9 mouse cellular contexts compared by ENCODE assay signal in the genomic region with DNA sequence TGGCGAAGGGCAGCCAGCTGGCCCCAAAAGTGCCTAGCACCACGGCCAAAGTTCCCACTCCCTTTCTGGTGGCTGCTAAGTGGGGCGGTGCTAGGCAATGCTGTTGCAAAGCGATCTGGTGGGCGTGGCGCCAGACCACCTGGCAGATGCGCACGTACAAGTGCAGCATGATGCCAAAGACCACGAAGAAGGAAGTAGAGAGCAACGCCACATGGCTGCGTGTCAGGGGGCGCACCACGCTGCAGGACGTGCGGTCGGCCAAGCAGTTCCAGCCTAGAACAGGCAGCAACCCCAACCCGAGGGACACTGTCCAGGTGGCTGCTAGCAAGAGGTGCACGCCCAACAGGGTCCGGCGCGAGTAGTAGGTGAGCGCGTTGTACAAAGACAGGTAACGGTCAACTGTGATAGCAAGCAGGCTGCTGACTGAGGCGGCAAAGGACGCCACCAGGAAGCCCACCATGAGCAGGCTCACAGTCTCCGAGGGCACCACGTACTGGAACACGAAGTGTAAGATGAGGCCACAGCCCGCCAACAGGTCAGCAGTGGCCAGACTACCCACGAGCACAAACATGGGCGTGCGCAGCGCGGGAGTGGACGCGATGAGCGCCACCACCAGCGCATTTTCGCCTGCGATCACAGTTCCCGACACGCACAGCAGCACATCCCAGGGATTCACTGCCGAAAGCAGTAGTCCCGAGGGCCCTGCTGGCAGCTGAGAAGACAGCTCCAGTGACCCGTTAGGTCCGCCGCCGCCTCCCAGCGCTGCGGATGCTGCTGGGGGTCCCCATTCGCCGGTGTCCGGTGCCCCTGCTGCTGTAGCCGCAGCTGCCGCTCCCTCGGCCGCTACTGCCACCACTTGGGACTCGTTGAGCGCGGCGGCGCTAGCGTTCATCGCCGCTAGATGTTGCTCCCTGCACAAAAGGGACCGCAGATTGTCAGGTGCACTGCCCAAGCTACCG. TPM values are rescaled to one million over a fixed set of nuclear protein-coding genes. Genes with fewer than 3 reads are reported as not detected.
DNase-seq lines count a peak whose midpoint lies in the region; ATAC-seq and TF ChIP-seq lines count a peak whose summit lies in the region.
"Had no signal": no experiment of that assay in that cellular context is flagged by ENCODE, and none has a peak within 500 bp of the region (broad histone marks: within the 10 kb centered on the region; RNA-seq: fewer than 3 reads in every experiment).

No protein-coding gene starts in this region.

- H3K36me3 ChIP-seq in heart, embryonic 13.5 days: no peaks in the 10 kb centered on the region
- H3K36me3 ChIP-seq in forebrain, embryonic 14.5 days (ENCODE audit: control insufficient read depth, insufficient read depth, low read length): no peaks in the 10 kb centered on the region

- ATAC-seq in heart, embryonic 13.5 days (ENCODE audit: extremely low read depth, insufficient number of reproducible peaks, low FRiP score, low TSS enrichment): no peak
- peak; percentile 60 for ATAC-seq in forebrain, embryonic 14.5 days
- no peak for ATAC-seq in megakaryocyte-erythroid progenitor cell, adult 5-6 weeks (replicated peaks; ENCODE audit: low FRiP score, low TSS enrichment, poor library complexity, severe bottlenecking)

- peak overlapping the region; percentile 58 for H3K4me2 ChIP-seq in heart, embryonic 13.5 days
- H3K4me2 ChIP-seq in forebrain, embryonic 14.5 days (ENCODE audit: low read length): peak overlapping the region; percentile 79

- H3K27ac ChIP-seq in heart, embryonic 13.5 days (replicated peaks): no peak overlapping the region
- no peak overlapping the region for H3K27ac ChIP-seq in forebrain, embryonic 14.5 days (ENCODE audit: low read depth, low read length)
- H3K27ac ChIP-seq in olfactory bulb, adult 2 months (ENCODE audit: insufficient read depth, low read depth, low read length): no peak overlapping the region

- no peak overlapping the region for H3K9ac ChIP-seq in heart, embryonic 13.5 days
- H3K9ac ChIP-seq in forebrain, embryonic 14.5 days (ENCODE audit: low read length): peak overlapping the region; percentile 57

- H3K27me3 ChIP-seq in heart, embryonic 13.5 days (replicated peaks): peaks cover 65% of the 10 kb centered on the region
- peaks cover 26% of the 10 kb centered on the region for H3K27me3 ChIP-seq in forebrain, embryonic 14.5 days (replicated peaks; ENCODE audit: control insufficient read depth, insufficient read depth, low read length)

- DNase-seq in heart, adult 11 months: no peak
- DNase-seq in cerebellum, adult 11 months: peak; percentile 11
- DNase-seq in forebrain, embryonic 14.5 days (ENCODE audit: low spot score): peak; percentile 71
- peak; percentile 42 to 50 for DNase-seq in layer of hippocampus, postnatal 25 days (ENCODE audit: extremely low spot score in 1 of 2, low spot score in 1 of 2)
- DNase-seq in spleen, postnatal 4 days (ENCODE audit: low spot score in 2 of 2): no peak

- H3K4me1 ChIP-seq in heart, embryonic 13.5 days: peaks cover 12% of the 10 kb centered on the region
- peaks cover 6% of the 10 kb centered on the region; the same call in 1 of the 2 replicates for H3K4me1 ChIP-seq in forebrain, embryonic 14.5 days (ENCODE audit: control insufficient read depth, insufficient read depth, low read length)
- peaks cover 23% of the 10 kb centered on the region for H3K4me1 ChIP-seq in olfactory bulb, adult 2 months (ENCODE audit: control insufficient read depth, insufficient read depth, low read length)

- 4% methylated on average over 68 of the region's 68 CpGs for WGBS in heart, embryonic 13.5 days
- 2% methylated on average over 68 of the region's 68 CpGs for WGBS in forebrain, embryonic 14.5 days
- WGBS in olfactory bulb, adult 2 months: 2% methylated on average over 68 of the region's 68 CpGs

- no peaks in the 10 kb centered on the region for H3K9me3 ChIP-seq in heart, embryonic 13.5 days
- H3K9me3 ChIP-seq in forebrain, embryonic 14.5 days (replicated peaks; ENCODE audit: control insufficient read depth, low read length): no peaks in the 10 kb centered on the region

- no peak for TF ChIP-seq POLR2A in olfactory bulb, adult 2 months (IDR thresholded peaks at IDR 0.05; ENCODE audit: insufficient read depth, low read depth, low read length)

- peak; percentile 42; the same call in 1 of the 2 replicates for TF ChIP-seq CTCF in olfactory bulb, adult 2 months (IDR thresholded peaks at IDR 0.05; ENCODE audit: insufficient read depth, low read depth, low read length)

- H3K4me3 ChIP-seq in heart, embryonic 13.5 days: peak overlapping the region; percentile 34
- peak overlapping the region; percentile 46 for H3K4me3 ChIP-seq in forebrain, embryonic 14.5 days (ENCODE audit: low read depth, low read length)
- peak overlapping the region; percentile 54 for H3K4me3 ChIP-seq in olfactory bulb, adult 2 months (ENCODE audit: insufficient read depth, low read depth, low read length)
- H3K4me3 ChIP-seq: erythroblast, embryonic 14.5 days had no signal

RNA-seq across cellular contexts. Expression of a gene that starts 1.1 kb away (rescaled TPM):
- not detected in 2 replicates for polyA plus RNA-seq in heart, embryonic 13.5 days (2015; fragmentation: Nextera tagmentation; extraction: Ambion mirVana)
- 1.5 and 2.3 TPM in 2 replicates for polyA plus RNA-seq in forebrain, embryonic 14.5 days (2014; fragmentation: Nextera tagmentation; extraction: Ambion mirVana)
- total RNA-seq in layer of hippocampus, postnatal 25 days (2021): 1 to 10 TPM; 1.4 to 1.6 TPM
- polyA plus RNA-seq in olfactory bulb, adult 2 months (2012; ENCODE audit: insufficient read depth, insufficient read length, low replicate concordance, missing spikeins): not detected in 2 replicates
- not detected in 2 replicates for total RNA-seq in megakaryocyte-erythroid progenitor cell, adult 5-6 weeks (2014; fragmentation: Nextera tagmentation)
- not detected in 2 replicates for total RNA-seq in megakaryocyte-erythroid progenitor cell, adult 5-6 weeks (2017)
- polyA plus RNA-seq: erythroblast, embryonic 14.5 days had no signal

Comparison
In these comparisons a context has a peak if more than half of its experiments do, and no peak if none do; other contexts are left out.
1. DNase-seq: peak in cerebellum, adult 11 months (single experiment), forebrain, embryonic 14.5 days (single experiment) and layer of hippocampus, postnatal 25 days (2 of 2); none in heart, adult 11 months (single experiment) and spleen, postnatal 4 days (0 of 2).
2. Peak in every context shown above with its lines, with median percentiles within 50 percentile points of each other: H3K4me3 ChIP-seq.